Mouse (Mus musculus) frontal cortex, adult 2 months (tissue): Measurements from ENCODE around the gene Snap91. TPM values are rescaled to one million over a fixed set of nuclear protein-coding genes. Genes with fewer than 3 reads are reported as not detected.
A peak's percentile ranks its signal among the peaks of the same experiment; 100 is the strongest.

Source experiments
- DNase-seq, 2 experiments: peaks; one replicate each; pipeline ENCODE4 v3.0.0; 2022; ENCODE audit warnings: low spot score in 1 of 2; ENCODE audit errors: extremely low spot score in 1 of 2
- polyA plus RNA-seq: library from polyadenylated mRNA; depleted of rRNA; stranded (reverse); fragments of >200 nt; gene quantifications from 2 replicates; pipeline ENCODE4 v1.2.3, GENCODE M21; 2012; rRNA removed

Snap91 gene
- polyA plus RNA-seq, 1 experiment, result 238 TPM

- peak in 1 of 2 experiments; percentile 41 for DNase-seq
Measured at GRCm38 (mm10) chr9:86716540-86716939, 163.9 kb downstream of the Snap91 start.

Other genes with a start within 250 kb of the Snap91 start
- 49.7 and 51.2 TPM in 2 replicates for gene Me1, start 184.7 kb downstream of the Snap91 start, polyA plus RNA-seq
- 3.2 and 4.2 TPM in 2 replicates for gene Prss35, start 137.0 kb downstream of the Snap91 start, polyA plus RNA-seq
- 7.8 and 8.9 TPM in 2 replicates for gene Ripply2, start 134.9 kb upstream of the Snap91 start, polyA plus RNA-seq
- 31.1 and 34.4 TPM in 2 replicates for gene Cyb5r4, start 141.4 kb upstream of the Snap91 start, polyA plus RNA-seq